Mouse (Mus musculus): ENCODE measurements around the gene Gpr15. TPM values are rescaled to one million over a fixed set of nuclear protein-coding genes. Genes with fewer than 3 reads are reported as not detected.

Gpr15 gene
- total RNA-seq (2021) = not detected

DNA sequence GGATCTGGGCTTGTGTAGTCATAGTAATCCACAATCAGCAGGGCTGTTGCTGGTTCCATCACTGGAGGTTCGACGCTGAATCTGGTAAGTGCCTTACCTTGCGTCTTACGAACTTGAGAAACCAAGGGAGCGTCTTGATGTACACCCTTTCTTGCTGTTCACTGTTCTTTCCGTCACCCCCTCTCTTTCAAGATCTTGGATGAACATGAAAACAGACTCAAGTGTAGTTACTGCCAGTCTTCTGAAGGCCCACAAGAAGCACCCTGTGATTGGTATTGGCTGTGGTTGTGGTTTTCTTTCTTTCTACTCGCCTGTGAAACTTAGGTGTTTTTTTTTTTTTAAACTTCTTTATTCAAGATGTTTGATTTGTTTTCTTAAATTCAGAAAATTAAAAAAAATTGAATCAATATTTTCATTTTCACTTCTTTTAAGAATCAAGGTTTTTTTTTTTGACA is at the start of gene Gpr15:
Gene Gpr15, minus strand, starts transcription at position 405 of the 455 bp plus-strand sequence.
- no peak for DNase-seq (ENCODE audit: low spot score)
- intact Hi-C loops (cut with DNase I) = no loop called here

- intact Hi-C loops (cut with DNase I) = no loop called here
- DNase-seq (ENCODE audit: low spot score) = no peak
Observed at GRCm38 (mm10) chr16:58763076-58763475, 44.2 kb upstream of the Gpr15 start, which contains the start of gene Olfr172. Gene Olfr172, minus strand, starts transcription at chr16:58763176.

- intact Hi-C loops (cut with DNase I) = no loop called here
- no peak for DNase-seq (ENCODE audit: low spot score)
Observed at GRCm38 (mm10) chr16:58756191-58756590, 37.3 kb upstream of the Gpr15 start.

- no peak for DNase-seq (ENCODE audit: low spot score)
- intact Hi-C loops (cut with DNase I) = loop anchor here (5.0 kb wide), 3 partner anchors 124 to 454 kb away; no protein-coding TSS in a partner anchor
Observed at GRCm38 (mm10) chr16:58751314-58751713, 32.4 kb upstream of the Gpr15 start.

DNA sequence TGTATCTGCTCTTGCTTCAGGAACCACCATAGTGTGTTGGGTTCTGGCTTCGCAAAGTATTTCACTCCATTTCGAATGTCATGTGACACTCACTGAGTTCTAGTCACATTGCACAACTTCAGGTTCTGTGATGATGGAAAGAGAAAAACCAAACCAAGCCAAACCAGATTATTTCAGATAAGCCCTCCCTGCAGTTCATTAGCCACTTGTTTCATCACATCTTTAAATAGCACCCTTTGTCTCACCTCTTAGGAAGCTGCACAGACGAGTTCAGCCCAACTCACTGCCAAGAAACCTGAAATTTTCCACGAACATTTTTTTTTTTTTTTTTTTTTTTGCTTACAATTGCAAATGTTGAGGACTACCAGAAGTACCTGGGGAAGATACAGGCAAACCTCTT is 27.8 kb upstream of the Gpr15 start:
- no peak for DNase-seq (ENCODE audit: low spot score)
- intact Hi-C loops (cut with DNase I) = no loop called here

DNA sequence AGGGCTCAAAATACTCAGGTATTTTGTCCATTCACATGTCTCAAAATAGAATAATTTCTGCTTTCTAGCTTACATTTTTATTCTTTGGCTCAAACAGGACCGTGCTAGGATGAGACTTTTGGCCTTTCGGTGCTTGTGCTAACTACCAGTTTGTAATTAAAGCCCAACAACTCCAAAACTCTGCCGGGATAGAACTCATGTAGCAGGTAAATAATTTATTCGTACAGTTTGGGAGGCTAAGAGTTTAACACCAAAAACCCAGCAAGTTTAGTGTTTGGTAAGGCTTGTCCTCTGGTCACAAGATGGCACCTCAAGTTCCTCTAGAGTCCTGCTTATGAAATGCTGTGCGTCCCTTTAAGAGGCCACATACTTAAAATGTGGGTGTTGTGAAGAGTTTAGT is 21.9 kb upstream of the Gpr15 start:
- no peak for DNase-seq (ENCODE audit: low spot score)
- intact Hi-C loops (cut with DNase I) = no loop called here

DNA sequence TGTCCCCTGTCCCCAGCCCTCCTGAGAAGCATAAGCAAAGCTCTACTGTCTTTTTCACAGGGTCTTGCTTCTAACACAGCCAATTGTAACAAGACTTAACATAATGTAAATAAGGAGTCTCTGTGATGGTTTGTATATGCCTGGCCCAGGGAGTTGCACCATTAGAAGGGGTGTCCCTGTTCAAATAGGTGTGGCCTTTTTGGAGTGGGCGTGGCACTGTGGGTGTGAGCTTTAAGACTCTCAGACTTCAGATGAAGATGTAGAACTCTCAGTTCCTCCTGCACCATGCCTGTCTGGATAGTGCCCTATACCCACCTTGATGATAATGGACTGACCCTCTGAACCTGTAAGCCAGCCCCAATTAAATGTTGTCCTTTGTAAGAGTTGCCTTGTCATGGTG is 19.9 kb upstream of the Gpr15 start:
- no peak for DNase-seq (ENCODE audit: low spot score)
- intact Hi-C loops (cut with DNase I) = no loop called here

DNA sequence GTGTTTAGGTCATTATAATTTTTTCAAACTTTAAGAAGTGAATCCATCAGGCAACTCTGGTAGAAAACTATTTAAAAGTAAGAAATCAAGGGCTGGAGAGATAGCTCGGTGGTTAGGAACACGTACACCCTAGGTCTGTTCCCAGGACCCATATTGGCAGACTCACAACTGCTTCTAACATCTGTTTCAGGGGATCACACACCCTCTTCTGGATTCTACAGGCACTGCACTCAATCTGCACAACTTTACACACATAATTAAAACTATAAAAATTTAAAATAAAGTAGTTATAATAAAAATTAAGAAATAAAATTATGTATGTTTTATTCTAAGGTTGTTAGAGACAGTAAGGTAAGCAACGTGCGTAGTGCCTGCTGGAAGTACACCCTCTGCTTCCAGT is 19.3 kb upstream of the Gpr15 start:
- no peak for DNase-seq (ENCODE audit: low spot score)
- intact Hi-C loops (cut with DNase I) = no loop called here

DNA sequence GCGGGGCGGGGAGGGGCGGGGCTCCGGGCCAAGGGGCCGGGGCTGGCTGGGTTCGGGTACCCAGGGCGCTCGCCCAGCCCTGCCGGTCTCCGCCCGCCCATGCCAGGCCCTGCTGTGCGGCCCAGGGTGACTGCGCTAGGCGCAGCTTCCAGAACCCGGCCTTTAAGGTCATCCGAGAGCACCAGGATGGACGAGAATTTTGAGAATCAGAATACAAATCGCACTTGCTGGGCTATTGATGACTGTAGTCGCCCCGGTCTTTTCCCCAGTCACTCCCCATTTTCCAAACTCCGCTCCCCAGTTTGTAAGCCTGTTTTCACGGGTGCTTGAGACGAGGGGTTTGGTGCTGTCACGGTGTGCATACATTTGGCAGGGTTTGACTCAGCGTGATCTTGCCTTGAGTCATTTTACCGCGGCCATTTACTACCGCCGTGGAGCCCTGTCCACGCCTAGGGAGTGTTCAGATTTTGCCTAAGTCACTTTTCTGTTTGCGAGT is 9.4 kb upstream of the Gpr15 start:
- intact Hi-C loops (cut with DNase I) = no loop called here

GRCm38 (mm10) chr16:58727477-58728131 is 8.7 kb upstream of the Gpr15 start, which contains the start of gene Cldnd1:
Gene Cldnd1, plus strand, starts transcription at chr16:58727910.
- intact Hi-C loops (cut with DNase I) = no loop called here
- peak; percentile 95 for DNase-seq (ENCODE audit: low spot score)

More for the DNA sequence above, 9.4 kb upstream of the Gpr15 start:
- DNase-seq (ENCODE audit: low spot score) = no peak

GRCm38 (mm10) chr16:58726680-58727476 is 8.0 kb upstream of the Gpr15 start:
- intact Hi-C loops (cut with DNase I) = loop anchor here (1.0 kb wide), 1 partner anchor 56 kb away; no protein-coding TSS in a partner anchor
- no peak for DNase-seq (ENCODE audit: low spot score)

GRCm38 (mm10) chr16:58722292-58722691 is 3.4 kb upstream of the Gpr15 start:
- intact Hi-C loops (cut with DNase I) = no loop called here
- no peak for DNase-seq (ENCODE audit: low spot score)

DNA sequence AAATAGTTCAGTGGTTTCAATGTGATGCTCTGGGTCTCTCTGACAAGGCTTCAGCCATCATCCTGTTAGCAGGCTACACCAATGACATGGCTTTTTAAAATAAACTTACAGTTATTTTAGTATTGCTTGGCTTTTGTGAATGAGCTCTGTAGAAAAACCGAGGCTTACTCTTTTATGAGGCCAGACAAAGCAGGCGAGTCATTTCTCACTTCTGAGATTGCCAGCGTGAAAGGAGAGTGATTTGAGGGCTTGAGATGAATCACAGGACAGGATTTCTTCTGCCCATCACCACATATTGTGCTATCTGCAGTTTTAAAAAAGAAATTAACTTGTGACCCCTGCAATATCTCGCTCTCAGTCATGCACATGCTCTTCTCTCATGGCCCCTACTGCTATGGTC is 3.9 kb downstream of the Gpr15 start:
- DNase-seq (ENCODE audit: low spot score) = no peak
- intact Hi-C loops (cut with DNase I) = no loop called here

- no peak for DNase-seq (ENCODE audit: low spot score)
- intact Hi-C loops (cut with DNase I) = no loop called here
Observed at GRCm38 (mm10) chr16:58713128-58713527, 5.7 kb downstream of the Gpr15 start.

DNA sequence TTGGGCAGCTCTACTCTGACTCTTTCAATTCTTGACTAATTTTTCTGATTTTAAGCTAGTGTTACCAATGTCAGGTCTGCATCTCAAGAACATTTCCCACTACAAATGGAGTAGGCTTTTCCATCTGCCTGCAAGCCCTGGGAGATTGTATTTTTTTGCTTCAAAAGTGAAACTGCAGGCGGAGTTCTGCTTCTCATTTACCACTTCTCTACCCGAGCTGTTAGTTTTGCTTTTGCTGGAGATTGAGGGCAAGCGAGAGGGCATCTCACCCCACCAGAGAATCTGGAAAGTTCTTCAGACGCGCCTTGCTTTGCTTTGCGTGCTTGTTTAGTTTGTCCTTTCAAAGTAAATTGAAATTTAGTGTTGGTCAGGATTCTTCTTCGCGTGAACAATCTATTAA is 6.6 kb downstream of the Gpr15 start:
- intact Hi-C loops (cut with DNase I) = no loop called here

GRCm38 (mm10) chr16:58709536-58709935 is 9.3 kb downstream of the Gpr15 start:
- intact Hi-C loops (cut with DNase I) = no loop called here
- no peak for DNase-seq (ENCODE audit: low spot score)

More for the DNA sequence above, 6.6 kb downstream of the Gpr15 start:
- no peak for DNase-seq (ENCODE audit: low spot score)

- no peak for DNase-seq (ENCODE audit: low spot score)
- intact Hi-C loops (cut with DNase I) = no loop called here
Observed at GRCm38 (mm10) chr16:58708601-58709475, 10.0 kb downstream of the Gpr15 start.

- no peak for DNase-seq (ENCODE audit: low spot score)
- intact Hi-C loops (cut with DNase I) = no loop called here
Observed at GRCm38 (mm10) chr16:58707276-58707905, 11.5 kb downstream of the Gpr15 start.

GRCm38 (mm10) chr16:58704999-58705398 is 13.9 kb downstream of the Gpr15 start:
- no peak for DNase-seq (ENCODE audit: low spot score)
- intact Hi-C loops (cut with DNase I) = no loop called here

All from heart, postnatal 25 days (tissue).